Mouse (Mus musculus): Measurements from ENCODE around the gene Gmds.

Gmds gene

GRCm38 (mm10) chr13:31810693-31811541 is 527.6 kb downstream of the Gmds start:
- no peak for DNase-seq (ENCODE audit: low spot score)

- no peak for DNase-seq (ENCODE audit: low spot score)
Measured at GRCm38 (mm10) chr13:31810375-31810692, 528.2 kb downstream of the Gmds start.

- no peak for DNase-seq (ENCODE audit: low spot score)
Measured at GRCm38 (mm10) chr13:31809701-31810100, 528.8 kb downstream of the Gmds start.

- DNase-seq (ENCODE audit: low spot score): no peak
Measured at GRCm38 (mm10) chr13:31808804-31809420, 529.6 kb downstream of the Gmds start.

GRCm38 (mm10) chr13:31808116-31808803 is 530.3 kb downstream of the Gmds start:
- no peak for DNase-seq (ENCODE audit: low spot score)

GRCm38 (mm10) chr13:31807736-31808115 is 530.8 kb downstream of the Gmds start:
- DNase-seq (ENCODE audit: low spot score): no peak

- no peak for DNase-seq (ENCODE audit: low spot score)
Measured at GRCm38 (mm10) chr13:31806890-31807735, 531.4 kb downstream of the Gmds start.

GRCm38 (mm10) chr13:31806428-31806832 is 532.1 kb downstream of the Gmds start, which contains the start of gene Foxc1:
Gene Foxc1, plus strand, starts transcription at chr13:31806633.
- DNase-seq (ENCODE audit: low spot score): no peak

GRCm38 (mm10) chr13:31805831-31806427 is 532.6 kb downstream of the Gmds start:
- DNase-seq (ENCODE audit: low spot score): no peak

- DNase-seq (ENCODE audit: low spot score): no peak
Measured at GRCm38 (mm10) chr13:31804571-31804970, 534.0 kb downstream of the Gmds start.

GRCm38 (mm10) chr13:31803166-31804093 is 535.1 kb downstream of the Gmds start:
- no peak for DNase-seq (ENCODE audit: low spot score)

GRCm38 (mm10) chr13:31802447-31802846 is 536.1 kb downstream of the Gmds start:
- no peak for DNase-seq (ENCODE audit: low spot score)

GRCm38 (mm10) chr13:31801703-31802305 is 536.7 kb downstream of the Gmds start:
- DNase-seq (ENCODE audit: low spot score): no peak

GRCm38 (mm10) chr13:31800581-31801576 is 537.7 kb downstream of the Gmds start:
- DNase-seq (ENCODE audit: low spot score): no peak

- DNase-seq (ENCODE audit: low spot score): no peak
Measured at GRCm38 (mm10) chr13:31798075-31798474, 540.5 kb downstream of the Gmds start.

- no peak for DNase-seq (ENCODE audit: low spot score)
Measured at GRCm38 (mm10) chr13:31797346-31797745, 541.2 kb downstream of the Gmds start.

GRCm38 (mm10) chr13:31793163-31793562 is 545.4 kb downstream of the Gmds start:
- DNase-seq (ENCODE audit: low spot score): no peak

- DNase-seq (ENCODE audit: low spot score): no peak
Measured at GRCm38 (mm10) chr13:31792480-31793132, 545.9 kb downstream of the Gmds start.
